Mouse (Mus musculus): ENCODE results near the gene Poc1b.
A peak's percentile ranks its signal among the peaks of the same experiment; 100 is the strongest.
"Not testable (repeated sequence)": the region's sequence is repeated elsewhere in the genome, so short reads cannot be mapped to it uniquely, and the experiment has no call there.

Poc1b gene

DNA sequence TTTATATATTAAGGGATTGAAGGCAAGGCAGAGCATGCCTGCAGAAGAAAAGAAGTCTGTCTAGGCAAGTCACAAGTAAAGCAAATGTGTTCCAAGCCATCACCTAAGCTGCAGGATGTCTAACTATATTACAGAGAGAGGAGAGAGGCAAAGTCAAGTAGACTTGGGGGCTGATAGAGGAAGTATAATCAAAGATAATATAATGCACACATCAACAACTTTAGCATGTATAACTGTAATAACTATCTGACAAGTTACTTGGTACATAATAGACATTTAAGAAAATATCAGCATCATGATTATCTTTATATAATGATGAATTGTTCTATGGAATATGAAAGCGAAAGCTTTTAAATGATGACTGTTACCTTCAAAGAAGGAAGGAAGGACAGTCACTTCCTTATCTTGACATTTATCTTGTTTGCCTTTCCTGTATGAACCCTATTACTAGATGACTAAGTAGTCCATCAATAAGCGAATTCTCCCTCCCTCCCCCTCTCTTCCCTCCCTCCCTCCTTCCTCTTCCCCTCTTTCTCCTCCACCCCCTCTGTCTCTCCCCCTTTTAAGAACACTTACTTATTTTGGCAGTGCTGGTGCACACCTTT lies 87.7 kb downstream of the Poc1b start:
- no peak for DNase-seq (ENCODE audit: low read depth, low spot score)

DNA sequence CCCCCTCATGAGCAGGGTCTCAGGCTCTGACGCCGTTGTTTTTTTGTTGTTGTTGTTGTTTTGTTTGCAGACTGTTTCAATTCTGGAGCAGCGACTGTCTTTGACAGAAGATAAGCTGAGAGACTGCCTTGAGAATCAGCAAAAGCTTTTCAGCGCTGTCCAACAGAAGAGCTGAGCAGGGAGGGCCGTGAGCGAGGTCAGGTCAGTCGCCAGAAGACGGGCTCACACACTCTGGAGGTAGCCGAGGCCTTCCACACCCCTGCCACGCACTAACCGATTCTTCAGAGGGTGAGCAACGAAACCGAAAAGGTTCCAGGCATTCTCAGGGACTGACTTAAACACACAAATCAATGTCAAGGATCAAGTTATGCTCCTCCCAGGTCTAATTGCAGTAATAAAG lies 89.7 kb downstream of the Poc1b start:
- DNase-seq (ENCODE audit: low read depth, low spot score): no peak

GRCm38 (mm10) chr10:99197125-99197524 lies 90.3 kb downstream of the Poc1b start:
- DNase-seq (ENCODE audit: low read depth, low spot score): no peak

DNA sequence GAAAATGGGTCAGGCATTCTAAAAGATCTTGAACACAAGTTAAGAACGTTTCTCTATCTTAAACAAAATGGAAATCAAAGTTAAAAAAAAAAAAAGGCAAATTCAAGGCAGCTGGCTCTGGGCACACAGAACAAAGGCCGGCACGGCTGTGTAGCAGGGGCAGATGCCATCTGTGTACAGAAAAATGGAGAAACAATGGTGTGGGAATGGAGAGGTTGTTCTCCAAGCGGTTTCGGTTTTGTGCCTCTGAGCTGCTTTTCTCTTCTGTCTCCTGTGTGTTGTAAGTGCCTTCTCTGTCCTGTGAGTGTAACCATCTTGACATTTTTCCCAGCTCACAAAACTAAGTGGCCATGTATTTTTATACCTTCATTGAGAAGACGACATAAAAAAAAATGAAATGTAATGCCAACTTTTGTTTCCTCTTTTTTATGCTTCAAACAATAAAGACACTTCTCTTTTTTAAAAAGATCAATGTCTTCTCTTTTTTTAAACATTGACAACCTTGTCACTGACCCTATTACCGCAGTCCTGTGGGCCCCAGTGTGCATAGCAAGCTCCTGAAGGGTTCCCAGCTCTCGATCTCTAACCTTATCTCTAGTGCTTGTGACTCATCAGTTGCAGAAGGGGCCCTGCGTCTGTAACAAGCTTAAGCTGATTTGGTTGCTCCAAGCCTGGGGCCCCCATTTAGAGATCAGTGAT lies 90.9 kb downstream of the Poc1b start:
- DNase-seq (ENCODE audit: low read depth, low spot score): no peak

- DNase-seq (ENCODE audit: low read depth, low spot score): no peak
Observed at GRCm38 (mm10) chr10:99198946-99199345, 92.1 kb downstream of the Poc1b start.

- DNase-seq (ENCODE audit: low read depth, low spot score): no peak
Observed at GRCm38 (mm10) chr10:99200944-99201343, 94.1 kb downstream of the Poc1b start.

GRCm38 (mm10) chr10:99201786-99202185 lies 95.0 kb downstream of the Poc1b start:
- no peak for DNase-seq (ENCODE audit: low read depth, low spot score)

DNA sequence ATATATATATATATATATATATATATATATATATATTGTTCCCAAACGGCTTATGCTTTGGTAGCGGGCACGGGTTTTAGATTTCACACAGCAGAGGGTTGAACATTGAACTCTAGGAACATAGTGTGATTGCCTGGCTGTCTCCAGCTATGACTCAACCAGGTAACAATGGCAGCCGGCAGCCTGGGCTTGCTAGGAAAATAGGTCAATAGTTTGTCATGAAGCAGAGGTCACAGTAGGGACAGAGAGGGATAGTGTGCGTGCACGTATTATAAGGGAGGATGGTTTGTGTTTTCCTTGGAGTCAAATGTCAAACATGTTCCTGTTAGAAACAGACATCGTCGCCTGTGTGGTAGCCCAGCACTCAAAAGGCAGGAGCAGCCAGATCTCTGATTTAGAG lies 95.5 kb downstream of the Poc1b start:
- no peak for DNase-seq (ENCODE audit: low read depth, low spot score)

GRCm38 (mm10) chr10:99203163-99203562 lies 96.3 kb downstream of the Poc1b start:
- DNase-seq (ENCODE audit: low read depth, low spot score): no peak

- DNase-seq (ENCODE audit: low read depth, low spot score): peak; percentile 25
Observed at GRCm38 (mm10) chr10:99203577-99204487, 97.0 kb downstream of the Poc1b start.

GRCm38 (mm10) chr10:99204553-99204952 lies 97.7 kb downstream of the Poc1b start:
- no peak for DNase-seq (ENCODE audit: low read depth, low spot score)

DNA sequence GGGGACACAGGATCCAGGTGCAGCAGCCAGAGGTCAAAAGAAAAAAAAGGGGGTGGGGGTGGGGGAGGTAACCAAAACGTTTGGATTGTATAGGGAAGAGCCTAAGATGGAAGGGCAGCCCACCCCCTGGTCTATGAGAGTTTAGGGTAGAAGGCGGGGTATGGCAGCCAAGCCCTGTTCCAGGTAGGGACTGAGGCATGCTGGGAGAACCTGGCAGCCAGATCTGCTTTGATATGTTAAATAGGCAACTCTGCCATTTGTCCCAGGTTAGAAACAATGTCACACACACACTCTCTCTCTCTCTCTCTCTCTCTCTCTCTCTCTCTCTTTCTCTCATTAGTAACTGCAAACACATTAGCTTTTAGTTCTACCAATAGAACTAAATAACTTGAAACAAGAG lies 100.3 kb downstream of the Poc1b start:
- no peak for DNase-seq (ENCODE audit: low read depth, low spot score)

DNA sequence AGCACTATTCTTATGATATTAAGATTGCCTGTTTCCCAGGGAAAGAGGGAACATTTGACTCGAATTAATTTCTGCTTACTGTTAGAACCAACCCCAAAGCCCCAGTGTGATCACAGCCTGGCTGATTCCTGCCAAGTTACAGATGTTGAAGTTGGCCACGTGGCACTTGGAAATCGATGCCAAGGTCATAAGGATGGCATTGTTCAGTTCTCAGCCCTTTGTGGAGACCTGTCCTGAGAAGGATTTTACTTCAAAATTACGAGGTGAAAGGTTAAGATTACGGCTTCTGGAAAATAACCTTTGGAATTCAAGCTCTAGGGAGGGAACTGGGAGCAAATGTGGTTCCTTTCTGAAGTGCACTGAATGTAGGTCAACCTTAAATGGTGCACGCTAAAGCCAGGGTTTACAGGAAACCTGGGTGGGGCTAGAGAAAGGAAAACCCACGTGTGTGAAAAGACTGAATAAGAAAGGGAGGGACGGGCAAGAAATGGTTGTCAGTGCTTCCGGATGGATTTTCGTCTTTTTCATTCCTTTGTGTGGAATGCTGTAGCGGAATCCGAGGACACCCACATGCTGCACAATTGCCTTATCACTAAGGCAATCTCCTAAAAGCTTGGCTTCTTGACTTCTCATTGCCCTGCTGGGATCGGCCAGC lies 102.4 kb downstream of the Poc1b start:
- DNase-seq (ENCODE audit: low read depth, low spot score): no peak

DNA sequence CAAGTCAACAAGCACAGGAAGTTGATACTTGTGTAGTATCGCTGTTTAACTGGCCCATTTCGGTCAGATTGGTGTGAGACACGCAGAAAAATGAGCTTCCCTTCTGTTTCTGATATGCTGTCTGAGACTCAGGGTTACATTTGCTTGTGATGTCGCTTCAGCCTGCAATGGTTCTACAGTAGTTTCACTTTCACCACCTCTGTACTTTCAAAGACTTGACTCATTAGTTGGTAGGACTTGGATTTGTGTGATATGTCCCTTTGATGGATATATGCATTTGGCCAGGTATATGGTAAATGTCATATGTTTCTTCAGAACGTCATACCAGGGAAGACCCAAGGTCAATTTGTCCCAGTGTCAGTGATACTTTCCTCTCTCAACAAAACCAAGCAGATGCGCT lies 104.2 kb downstream of the Poc1b start:
- no peak for DNase-seq (ENCODE audit: low read depth, low spot score)

DNA sequence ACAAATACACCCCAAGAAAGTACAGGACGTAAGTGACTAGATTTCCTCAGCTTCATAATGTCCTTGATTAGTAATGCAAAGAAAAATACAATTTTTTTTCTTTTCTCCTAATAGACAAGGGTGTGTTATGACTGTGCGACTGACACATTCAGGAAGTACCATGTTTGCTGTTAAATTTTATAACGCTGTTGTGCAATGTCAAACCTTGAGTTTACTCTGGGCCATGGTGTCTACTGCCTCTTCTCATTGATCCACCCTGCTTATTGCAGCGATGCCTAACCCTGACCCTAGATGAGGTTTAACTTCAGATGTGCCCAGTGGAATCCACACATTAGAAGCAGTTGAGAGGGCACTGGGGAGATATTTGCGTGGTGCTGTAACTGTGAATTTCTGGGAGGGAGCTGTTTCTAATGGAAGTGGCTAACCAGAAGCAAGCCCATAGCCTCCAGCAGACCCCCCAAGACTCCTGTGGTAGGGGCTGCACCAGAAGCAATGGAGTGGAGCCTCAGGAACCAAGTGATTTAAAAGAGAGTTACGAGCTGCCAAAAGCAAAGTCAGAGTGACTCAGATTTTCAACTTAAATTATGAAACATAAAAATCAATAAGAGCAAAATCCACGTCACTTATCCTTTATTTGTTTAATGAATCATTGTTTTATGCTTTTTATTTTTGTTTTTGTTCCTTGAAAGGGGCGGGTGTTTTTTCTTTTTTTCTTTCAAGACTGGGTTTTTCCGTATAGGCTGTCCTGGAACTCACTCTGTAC lies 104.8 kb downstream of the Poc1b start:
- DNase-seq (ENCODE audit: low read depth, low spot score): no peak

GRCm38 (mm10) chr10:99214421-99215299 lies 107.8 kb downstream of the Poc1b start:
- DNase-seq (ENCODE audit: low read depth, low spot score): no peak

DNA sequence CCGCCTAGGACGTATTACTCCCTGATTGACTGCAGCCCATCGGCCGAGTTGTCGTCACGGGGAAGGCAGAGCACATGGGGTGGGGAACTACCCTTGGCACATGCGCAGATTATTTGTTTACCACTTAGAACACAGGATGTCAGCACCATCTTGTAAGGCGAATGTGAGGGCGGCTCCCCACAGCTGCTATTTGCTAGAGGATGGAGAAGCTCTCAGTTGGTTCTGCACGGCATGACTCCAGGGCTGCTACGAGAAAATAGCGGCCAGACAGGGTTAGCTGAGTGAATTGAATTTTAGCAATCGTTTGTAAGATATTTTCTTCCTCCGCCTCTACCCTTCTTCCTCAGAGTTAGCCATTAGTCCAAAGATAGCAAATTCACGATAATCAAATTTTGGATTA lies 109.7 kb downstream of the Poc1b start:
- not testable (repeated sequence) for DNase-seq (ENCODE audit: low read depth, low spot score)

DNA sequence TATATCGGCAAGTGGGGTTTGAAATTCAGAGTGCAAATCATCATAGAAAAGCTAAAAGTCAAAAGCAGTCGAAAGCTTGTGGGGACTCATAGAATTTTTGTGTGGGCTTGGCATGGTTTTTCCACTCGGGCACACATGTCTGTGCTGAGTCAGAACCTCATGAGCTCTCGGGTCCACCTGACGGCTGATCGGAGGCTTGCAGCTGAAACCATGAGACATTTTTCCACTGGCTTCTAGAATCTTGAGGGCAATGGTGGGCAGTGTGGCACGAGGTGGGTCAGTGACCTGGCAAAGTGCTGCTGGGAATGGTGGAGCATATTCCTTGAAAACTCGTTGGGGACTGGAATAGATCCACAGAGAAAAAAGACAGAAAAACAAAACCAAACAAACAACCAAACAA lies 114.7 kb downstream of the Poc1b start:
- DNase-seq (ENCODE audit: low read depth, low spot score): no peak

DNA sequence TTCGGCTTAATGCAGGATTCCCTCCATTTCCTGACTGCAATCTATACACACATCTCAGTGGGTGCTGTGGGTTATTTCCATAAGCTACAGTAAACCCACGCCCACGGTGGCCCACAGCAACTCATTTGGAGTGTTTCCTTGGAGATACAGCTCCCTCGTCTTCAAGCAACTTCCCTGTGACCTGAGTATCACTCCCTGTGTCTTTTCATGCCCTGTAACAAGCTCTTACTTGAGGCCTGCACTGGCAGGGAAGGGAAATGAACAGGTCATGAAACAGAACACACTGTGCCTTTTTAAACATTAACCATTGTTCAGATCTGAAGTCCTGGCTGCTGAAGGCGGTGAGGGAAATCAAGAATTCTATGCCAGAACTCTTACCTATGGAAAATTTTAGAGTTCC lies 115.9 kb downstream of the Poc1b start:
- DNase-seq (ENCODE audit: low read depth, low spot score): no peak

DNA sequence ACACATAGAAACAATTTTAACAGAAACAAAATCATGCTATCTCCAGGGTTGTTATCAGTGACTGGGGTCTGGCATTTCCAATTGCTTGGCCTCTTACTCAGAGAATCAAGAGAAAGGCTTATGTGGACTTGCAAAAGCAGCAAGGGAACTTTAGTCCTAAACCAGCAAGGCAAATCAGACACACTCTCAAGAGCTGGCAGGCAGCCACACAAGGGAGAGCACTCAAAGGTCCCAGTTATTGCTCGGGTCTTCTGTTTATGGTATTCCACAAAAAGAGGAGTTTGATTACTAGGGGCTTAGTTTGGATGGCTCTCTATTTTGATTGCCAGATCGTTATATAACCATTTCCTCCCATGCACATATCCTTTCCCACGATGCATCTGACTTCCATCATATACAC lies 117.4 kb downstream of the Poc1b start:
- DNase-seq (ENCODE audit: low read depth, low spot score): no peak
